Mouse (Mus musculus): ENCODE results near the gene Lin9.

GRCm38 (mm10) chr1:180691284-180691683 is 50.3 kb downstream of the Lin9 start:
- TF ChIP-seq CTCF (IDR thresholded peaks at IDR 0.05) (no peak), EP300 (IDR thresholded peaks at IDR 0.05) (no peak)

Measured in lung, postnatal 0 days (tissue).